Mouse (Mus musculus) megakaryocyte, embryonic 14.5 days (primary cell): Measurements from ENCODE around the gene Atoh8.

ENCODE experiments used
- FLI1 ChIP-seq: IDR thresholded peaks from 2 replicates; pipeline ENCODE4 v1.6.1; 2012; ENCODE audit warnings: low read length, inconsistent platforms, mixed read lengths
- GATA1 ChIP-seq: IDR thresholded peaks from 3 replicates; pipeline ENCODE4 v1.6.1; 2012; ENCODE audit warnings: mixed read lengths, low read length, inconsistent platforms, borderline replicate concordance

DNA sequence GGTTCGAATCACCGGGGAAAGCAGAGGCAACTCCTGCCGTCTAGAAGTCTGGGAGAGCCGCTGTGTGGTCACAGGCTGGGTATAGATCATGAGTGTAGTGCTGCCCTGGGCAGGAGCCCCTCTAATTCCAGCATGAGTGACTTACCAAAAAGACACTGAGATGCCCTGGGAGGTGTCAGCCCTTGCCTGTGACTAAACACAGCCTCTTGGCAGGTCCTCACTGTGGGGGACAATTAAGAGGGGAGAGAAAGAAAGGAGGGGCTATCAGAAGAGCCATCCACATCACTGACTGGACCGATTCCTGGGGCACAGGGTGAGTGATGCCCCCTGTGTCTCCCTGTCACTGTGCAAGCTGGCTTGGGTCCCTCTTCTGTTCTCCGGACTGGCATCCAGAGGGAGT lies 48.6 kb downstream of the Atoh8 start:
- TF ChIP-seq GATA1, result no peak
- TF ChIP-seq FLI1, result no peak
